Mouse (Mus musculus): Measurements from ENCODE around the gene Ess2. TPM values are rescaled to one million over a fixed set of nuclear protein-coding genes. Genes with fewer than 3 reads are reported as not detected.

Ess2 gene
- polyA plus RNA-seq, 1 experiment from 2014 or later = 22.6 TPM

GRCm38 (mm10) chr16:17943466-17943865, 32.3 kb upstream of the Ess2 start:
- DNase-seq (ENCODE audit: low spot score) (no peak), ATAC-seq (no peak)
- Histone ChIP-seq H3K4me1 (ENCODE audit: insufficient read depth, low read depth, low read length) (no peaks in the 10 kb centered on the region), H3K9me3 (ENCODE audit: low read length) (no peaks in the 10 kb centered on the region), H3K27me3 (replicated peaks; ENCODE audit: insufficient read depth, low read length) (no peaks in the 10 kb centered on the region), H3K4me3 (ENCODE audit: low read depth, low read length) (no peak overlapping the region), H3K4me2 (replicated peaks; ENCODE audit: low read depth, low read length) (no peak overlapping the region), H3K27ac (ENCODE audit: low read length) (no peak overlapping the region), H3K36me3 (ENCODE audit: insufficient read depth, low read length) (no peaks in the 10 kb centered on the region), H3K9ac (replicated peaks; ENCODE audit: low read depth) (no peak overlapping the region)
- TF ChIP-seq EP300 (IDR thresholded peaks at IDR 0.05) (no peak), CTCF (IDR thresholded peaks at IDR 0.05) (no peak)
- WGBS = 71% methylated on average over 8 of the region's 8 CpGs

GRCm38 (mm10) chr16:17939255-17939751, 28.2 kb upstream of the Ess2 start:
- H3K27me3 ChIP-seq (replicated peaks; ENCODE audit: insufficient read depth, low read length) = no peaks in the 10 kb centered on the region
- peak overlapping the region; percentile 11; the same call in 1 of the 2 replicates for H3K27ac ChIP-seq (ENCODE audit: low read length)
- H3K4me2 ChIP-seq (replicated peaks; ENCODE audit: low read depth, low read length) = no peak overlapping the region
- H3K4me3 ChIP-seq (ENCODE audit: low read depth, low read length) = no peak overlapping the region
- 20% methylated on average over 9 of the region's 9 CpGs for WGBS
- H3K4me1 ChIP-seq (ENCODE audit: insufficient read depth, low read depth, low read length) = no peaks in the 10 kb centered on the region
- H3K36me3 ChIP-seq (ENCODE audit: insufficient read depth, low read length) = no peaks in the 10 kb centered on the region
- peak; percentile 50 for DNase-seq (ENCODE audit: low spot score)
- H3K9me3 ChIP-seq (ENCODE audit: low read length) = no peaks in the 10 kb centered on the region
- TF ChIP-seq EP300 (IDR thresholded peaks at IDR 0.05) (no peak), CTCF (IDR thresholded peaks at IDR 0.05) (no peak)
- no peak overlapping the region for H3K9ac ChIP-seq (replicated peaks; ENCODE audit: low read depth)
- peak; percentile 60 for ATAC-seq

- no peak overlapping the region for H3K9ac ChIP-seq (replicated peaks; ENCODE audit: low read depth)
- H3K4me2 ChIP-seq (replicated peaks; ENCODE audit: low read depth, low read length) = no peak overlapping the region
- WGBS = 11% methylated on average over 7 of the region's 7 CpGs
- H3K4me1 ChIP-seq (ENCODE audit: insufficient read depth, low read depth, low read length) = no peaks in the 10 kb centered on the region
- H3K36me3 ChIP-seq (ENCODE audit: insufficient read depth, low read length) = no peaks in the 10 kb centered on the region
- H3K4me3 ChIP-seq (ENCODE audit: low read depth, low read length) = no peak overlapping the region
- TF ChIP-seq CTCF (IDR thresholded peaks at IDR 0.05) (peak; percentile 92), EP300 (IDR thresholded peaks at IDR 0.05) (no peak)
- no peaks in the 10 kb centered on the region for H3K9me3 ChIP-seq (ENCODE audit: low read length)
- ATAC-seq = peak; percentile 97
- H3K27me3 ChIP-seq (replicated peaks; ENCODE audit: insufficient read depth, low read length) = no peaks in the 10 kb centered on the region
- peak; percentile 79 for DNase-seq (ENCODE audit: low spot score)
- peak overlapping the region; percentile 11; the same call in 1 of the 2 replicates for H3K27ac ChIP-seq (ENCODE audit: low read length)
Measured at GRCm38 (mm10) chr16:17938821-17939220, 27.7 kb upstream of the Ess2 start.

- Histone ChIP-seq H3K9me3 (ENCODE audit: low read length) (no peaks in the 10 kb centered on the region), H3K9ac (replicated peaks; ENCODE audit: low read depth) (no peak overlapping the region)
- WGBS = 46% methylated on average over 7 of the region's 7 CpGs
Measured at GRCm38 (mm10) chr16:17938187-17938586, 27.0 kb upstream of the Ess2 start.

GRCm38 (mm10) chr16:17936776-17937175, 25.6 kb upstream of the Ess2 start:
- H3K4me2 ChIP-seq (replicated peaks; ENCODE audit: low read depth, low read length) = no peak overlapping the region
- no peak overlapping the region for H3K9ac ChIP-seq (replicated peaks; ENCODE audit: low read depth)
- H3K27me3 ChIP-seq (replicated peaks; ENCODE audit: insufficient read depth, low read length) = no peaks in the 10 kb centered on the region
- DNase-seq (ENCODE audit: low spot score) (no peak), ATAC-seq (no peak)
- TF ChIP-seq CTCF (IDR thresholded peaks at IDR 0.05) (no peak), EP300 (IDR thresholded peaks at IDR 0.05) (no peak)
- no peak overlapping the region for H3K27ac ChIP-seq (ENCODE audit: low read length)
- no peaks in the 10 kb centered on the region for H3K4me1 ChIP-seq (ENCODE audit: insufficient read depth, low read depth, low read length)
- WGBS = 70% methylated on average over 10 of the region's 10 CpGs
- H3K36me3 ChIP-seq (ENCODE audit: insufficient read depth, low read length) = no peaks in the 10 kb centered on the region
- no peak overlapping the region for H3K4me3 ChIP-seq (ENCODE audit: low read depth, low read length)
- no peaks in the 10 kb centered on the region for H3K9me3 ChIP-seq (ENCODE audit: low read length)

More at GRCm38 (mm10) chr16:17938187-17938586, 27.0 kb upstream of the Ess2 start:
- no peak for DNase-seq (ENCODE audit: low spot score)
- no peak overlapping the region for H3K27ac ChIP-seq (ENCODE audit: low read length)
- no peak overlapping the region for H3K4me2 ChIP-seq (replicated peaks; ENCODE audit: low read depth, low read length)
- H3K27me3 ChIP-seq (replicated peaks; ENCODE audit: insufficient read depth, low read length) = no peaks in the 10 kb centered on the region
- no peak for ATAC-seq
- TF ChIP-seq EP300 (IDR thresholded peaks at IDR 0.05) (no peak), CTCF (IDR thresholded peaks at IDR 0.05) (no peak)
- no peak overlapping the region for H3K4me3 ChIP-seq (ENCODE audit: low read depth, low read length)
- no peaks in the 10 kb centered on the region for H3K4me1 ChIP-seq (ENCODE audit: insufficient read depth, low read depth, low read length)
- no peaks in the 10 kb centered on the region for H3K36me3 ChIP-seq (ENCODE audit: insufficient read depth, low read length)

- Histone ChIP-seq H3K4me1 (ENCODE audit: insufficient read depth, low read depth, low read length) (no peaks in the 10 kb centered on the region), H3K9me3 (ENCODE audit: low read length) (no peaks in the 10 kb centered on the region), H3K9ac (replicated peaks; ENCODE audit: low read depth) (no peak overlapping the region), H3K36me3 (ENCODE audit: insufficient read depth, low read length) (no peaks in the 10 kb centered on the region), H3K4me3 (ENCODE audit: low read depth, low read length) (no peak overlapping the region), H3K27ac (ENCODE audit: low read length) (no peak overlapping the region), H3K4me2 (replicated peaks; ENCODE audit: low read depth, low read length) (no peak overlapping the region), H3K27me3 (replicated peaks; ENCODE audit: insufficient read depth, low read length) (no peaks in the 10 kb centered on the region)
- ATAC-seq = no peak
- WGBS = 39% methylated on average over 3 of the region's 3 CpGs
- no peak for DNase-seq (ENCODE audit: low spot score)
- no peak for TF ChIP-seq EP300 (IDR thresholded peaks at IDR 0.05)
- TF ChIP-seq CTCF (IDR thresholded peaks at IDR 0.05) = peak; percentile 23; the same call in 1 of the 2 replicates
Measured at GRCm38 (mm10) chr16:17934445-17934910, 23.3 kb upstream of the Ess2 start.
